Mouse (Mus musculus): ENCODE measurements around the gene Setd1a. TPM values are rescaled to one million over a fixed set of nuclear protein-coding genes. Genes with fewer than 3 reads are reported as not detected.
"Not testable (repeated sequence)": the region's sequence is repeated elsewhere in the genome, so short reads cannot be mapped to it uniquely, and the experiment has no call there.

Setd1a gene
- polyA plus RNA-seq, 1 experiment from 2014 or later, result 20.7 TPM

- no peak overlapping the region for H3K9ac ChIP-seq (replicated peaks; ENCODE audit: low read depth, low read length)
- H3K9me3 ChIP-seq (ENCODE audit: control insufficient read depth, low read length), result no peaks in the 10 kb centered on the region
- H3K27me3 ChIP-seq (replicated peaks; ENCODE audit: control insufficient read depth, insufficient read depth, low read length), result no peaks in the 10 kb centered on the region
- H3K4me1 ChIP-seq (replicated peaks; ENCODE audit: control insufficient read depth, insufficient read depth, low read length), result peaks cover 25% of the 10 kb centered on the region
- no peak overlapping the region for H3K27ac ChIP-seq (ENCODE audit: low read length)
- no peak overlapping the region for H3K4me3 ChIP-seq (replicated peaks; ENCODE audit: low read length)
- no peak for ATAC-seq
- H3K36me3 ChIP-seq (ENCODE audit: control insufficient read depth, insufficient read depth), result peaks cover 3% of the 10 kb centered on the region
- no peak overlapping the region for H3K4me2 ChIP-seq (ENCODE audit: low read length)
- 81% methylated on average over 7 of the region's 7 CpGs for WGBS
Measured at GRCm38 (mm10) chr7:127817053-127817452, 40.6 kb downstream of the Setd1a start.

GRCm38 (mm10) chr7:127817776-127818175, 41.3 kb downstream of the Setd1a start:
- Histone ChIP-seq H3K4me2 (ENCODE audit: low read length) (no peak overlapping the region), H3K36me3 (ENCODE audit: control insufficient read depth, insufficient read depth) (no peaks in the 10 kb centered on the region), H3K9me3 (ENCODE audit: control insufficient read depth, low read length) (no peaks in the 10 kb centered on the region), H3K27ac (ENCODE audit: low read length) (no peak overlapping the region), H3K9ac (replicated peaks; ENCODE audit: low read depth, low read length) (no peak overlapping the region), H3K4me1 (replicated peaks; ENCODE audit: control insufficient read depth, insufficient read depth, low read length) (peaks cover 30% of the 10 kb centered on the region), H3K27me3 (replicated peaks; ENCODE audit: control insufficient read depth, insufficient read depth, low read length) (no peaks in the 10 kb centered on the region), H3K4me3 (replicated peaks; ENCODE audit: low read length) (no peak overlapping the region)
- ATAC-seq, result no peak
- 84% methylated on average over 5 of the region's 5 CpGs for WGBS

GRCm38 (mm10) chr7:127820836-127821509, 44.5 kb downstream of the Setd1a start:
- 82% methylated on average over 12 of the region's 13 CpGs for WGBS
- no peaks in the 10 kb centered on the region for H3K27me3 ChIP-seq (replicated peaks; ENCODE audit: control insufficient read depth, insufficient read depth, low read length)

GRCm38 (mm10) chr7:127822494-127822893, 46.0 kb downstream of the Setd1a start:
- no peaks in the 10 kb centered on the region for H3K27me3 ChIP-seq (replicated peaks; ENCODE audit: control insufficient read depth, insufficient read depth, low read length)
- H3K4me1 ChIP-seq (replicated peaks; ENCODE audit: control insufficient read depth, insufficient read depth, low read length), result peaks cover 25% of the 10 kb centered on the region
- no peak overlapping the region for H3K9ac ChIP-seq (replicated peaks; ENCODE audit: low read depth, low read length)
- H3K4me2 ChIP-seq (ENCODE audit: low read length), result no peak overlapping the region
- no peak for ATAC-seq
- no peak overlapping the region for H3K27ac ChIP-seq (ENCODE audit: low read length)
- H3K9me3 ChIP-seq (ENCODE audit: control insufficient read depth, low read length), result no peaks in the 10 kb centered on the region
- no peak overlapping the region for H3K4me3 ChIP-seq (replicated peaks; ENCODE audit: low read length)
- WGBS, result 78% methylated on average over 3 of the region's 3 CpGs
- no peaks in the 10 kb centered on the region for H3K36me3 ChIP-seq (ENCODE audit: control insufficient read depth, insufficient read depth)

More at GRCm38 (mm10) chr7:127820836-127821509, 44.5 kb downstream of the Setd1a start:
- Histone ChIP-seq H3K9me3 (ENCODE audit: control insufficient read depth, low read length) (no peaks in the 10 kb centered on the region), H3K4me3 (replicated peaks; ENCODE audit: low read length) (no peak overlapping the region), H3K36me3 (ENCODE audit: control insufficient read depth, insufficient read depth) (no peaks in the 10 kb centered on the region), H3K9ac (replicated peaks; ENCODE audit: low read depth, low read length) (no peak overlapping the region), H3K27ac (ENCODE audit: low read length) (no peak overlapping the region), H3K4me2 (ENCODE audit: low read length) (no peak overlapping the region), H3K4me1 (replicated peaks; ENCODE audit: control insufficient read depth, insufficient read depth, low read length) (peaks cover 28% of the 10 kb centered on the region)
- no peak for ATAC-seq

- no peaks in the 10 kb centered on the region for H3K36me3 ChIP-seq (ENCODE audit: control insufficient read depth, insufficient read depth)
- peak overlapping the region; percentile 78 for H3K9ac ChIP-seq (replicated peaks; ENCODE audit: low read depth, low read length)
- H3K4me3 ChIP-seq (replicated peaks; ENCODE audit: low read length), result peak overlapping the region; percentile 60
- H3K9me3 ChIP-seq (ENCODE audit: control insufficient read depth, low read length), result no peaks in the 10 kb centered on the region
- ATAC-seq, result peak; percentile 4; the same call in 1 of the 2 replicates
- no peaks in the 10 kb centered on the region for H3K27me3 ChIP-seq (replicated peaks; ENCODE audit: control insufficient read depth, insufficient read depth, low read length)
- H3K4me1 ChIP-seq (replicated peaks; ENCODE audit: control insufficient read depth, insufficient read depth, low read length), result peaks cover 25% of the 10 kb centered on the region
- WGBS, result 50% methylated on average over 11 of the region's 11 CpGs
- H3K4me2 ChIP-seq (ENCODE audit: low read length), result peak overlapping the region; percentile 82
- H3K27ac ChIP-seq (ENCODE audit: low read length), result peak overlapping the region; percentile 49
Measured at GRCm38 (mm10) chr7:127823236-127824171, 47.0 kb downstream of the Setd1a start.

GRCm38 (mm10) chr7:127824176-127824871, 47.9 kb downstream of the Setd1a start, which contains the start of the genes Stx4a and Stx1b:
Gene Stx4a (plus strand): TSS chr7:127824294.
Gene Stx1b (minus strand): TSS chr7:127824549.
- Histone ChIP-seq H3K4me3 (replicated peaks; ENCODE audit: low read length) (peak within 1 kb of the TSS; percentile 60), H3K9ac (replicated peaks; ENCODE audit: low read depth, low read length) (peak within 1 kb of the TSS; percentile 78), H3K27me3 (replicated peaks; ENCODE audit: control insufficient read depth, insufficient read depth, low read length) (no peaks in the 10 kb centered on the region), H3K4me2 (ENCODE audit: low read length) (peak within 1 kb of the TSS; percentile 82), H3K27ac (ENCODE audit: low read length) (peak within 1 kb of the TSS; percentile 49), H3K36me3 (ENCODE audit: control insufficient read depth, insufficient read depth) (no peaks in the 10 kb centered on the region), H3K9me3 (ENCODE audit: control insufficient read depth, low read length) (no peaks in the 10 kb centered on the region), H3K4me1 (replicated peaks; ENCODE audit: control insufficient read depth, insufficient read depth, low read length) (peaks cover 25% of the 10 kb centered on the region)
- peak; percentile 92 for ATAC-seq
- WGBS, result under 1% methylated on average over 34 of the region's 38 CpGs

- H3K4me2 ChIP-seq (ENCODE audit: low read length), result no peak overlapping the region
- WGBS, result 79% methylated on average over 2 of the region's 2 CpGs
Measured at GRCm38 (mm10) chr7:127835550-127835949, 59.1 kb downstream of the Setd1a start.

GRCm38 (mm10) chr7:127837473-127837872, 61.0 kb downstream of the Setd1a start:
- Histone ChIP-seq H3K4me1 (replicated peaks; ENCODE audit: control insufficient read depth, insufficient read depth, low read length) (peaks cover 4% of the 10 kb centered on the region), H3K4me3 (replicated peaks; ENCODE audit: low read length) (no peak overlapping the region), H3K36me3 (ENCODE audit: control insufficient read depth, insufficient read depth) (no peaks in the 10 kb centered on the region), H3K27ac (ENCODE audit: low read length) (no peak overlapping the region), H3K9ac (replicated peaks; ENCODE audit: low read depth, low read length) (no peak overlapping the region), H3K27me3 (replicated peaks; ENCODE audit: control insufficient read depth, insufficient read depth, low read length) (no peaks in the 10 kb centered on the region), H3K4me2 (ENCODE audit: low read length) (no peak overlapping the region), H3K9me3 (ENCODE audit: control insufficient read depth, low read length) (no peaks in the 10 kb centered on the region)
- WGBS, result 90% methylated on average over 5 of the region's 5 CpGs
- ATAC-seq, result no peak

More at GRCm38 (mm10) chr7:127835550-127835949, 59.1 kb downstream of the Setd1a start:
- no peak overlapping the region for H3K4me3 ChIP-seq (replicated peaks; ENCODE audit: low read length)
- H3K9ac ChIP-seq (replicated peaks; ENCODE audit: low read depth, low read length), result no peak overlapping the region
- no peaks in the 10 kb centered on the region for H3K36me3 ChIP-seq (ENCODE audit: control insufficient read depth, insufficient read depth)
- H3K4me1 ChIP-seq (replicated peaks; ENCODE audit: control insufficient read depth, insufficient read depth, low read length), result no peaks in the 10 kb centered on the region; the same call in 1 of the 2 replicates
- H3K27me3 ChIP-seq (replicated peaks; ENCODE audit: control insufficient read depth, insufficient read depth, low read length), result no peaks in the 10 kb centered on the region
- ATAC-seq, result no peak
- H3K27ac ChIP-seq (ENCODE audit: low read length), result no peak overlapping the region
- no peaks in the 10 kb centered on the region for H3K9me3 ChIP-seq (ENCODE audit: control insufficient read depth, low read length)

- not testable (repeated sequence) for H3K36me3 ChIP-seq (ENCODE audit: control insufficient read depth, insufficient read depth); H3K27me3 ChIP-seq (replicated peaks; ENCODE audit: control insufficient read depth, insufficient read depth, low read length); ATAC-seq; H3K4me2 ChIP-seq (ENCODE audit: low read length); H3K4me3 ChIP-seq (replicated peaks; ENCODE audit: low read length); H3K9me3 ChIP-seq (ENCODE audit: control insufficient read depth, low read length); H3K27ac ChIP-seq (ENCODE audit: low read length); H3K9ac ChIP-seq (replicated peaks; ENCODE audit: low read depth, low read length); H3K4me1 ChIP-seq (replicated peaks; ENCODE audit: control insufficient read depth, insufficient read depth, low read length)
- WGBS, result 73% methylated on average over 4 of the region's 4 CpGs
Measured at GRCm38 (mm10) chr7:127837878-127838277, 61.4 kb downstream of the Setd1a start.
